7 mouse cellular contexts compared by ENCODE assay signal in genomic region chr3:107233351-107233813, GRCm38 (mm10). TPM values are rescaled to one million over a fixed set of nuclear protein-coding genes. Genes with fewer than 3 reads are reported as not detected.
DNase-seq lines count a peak whose midpoint lies in the region; ATAC-seq lines count a peak whose summit lies in the region.

No protein-coding gene starts in this region.

- intact Hi-C loops in left cerebral cortex, postnatal 14 days (cut with DNase I) = loop anchor here (1.0 to 10.0 kb wide), 3 partner anchors 41 to 229 kb away; no protein-coding TSS in a partner anchor

- H3K4me3 ChIP-seq in midbrain, embryonic 13.5 days (replicated peaks) = no peak overlapping the region

- no peak overlapping the region for H3K4me2 ChIP-seq in midbrain, embryonic 13.5 days (replicated peaks)

- WGBS in midbrain, embryonic 13.5 days = 6% methylated on average over 11 of the region's 11 CpGs

- H3K4me1 ChIP-seq in midbrain, embryonic 13.5 days (replicated peaks) = peaks cover 4% of the 10 kb centered on the region; the same call in 1 of the 2 replicates

- ATAC-seq in common myeloid progenitor, adult 5-6 weeks (replicated peaks; ENCODE audit: low read depth, poor library complexity, severe bottlenecking) = peak; percentile 90
- peak; percentile 95 for ATAC-seq in inflammation-experienced regulatory T-cells, adult 6 months
- peak; percentile 62 for ATAC-seq in midbrain, embryonic 13.5 days

- H3K27me3 ChIP-seq in midbrain, embryonic 13.5 days = no peaks in the 10 kb centered on the region

- no peaks in the 10 kb centered on the region for H3K9me3 ChIP-seq in midbrain, embryonic 13.5 days

- peak; percentile 97 for DNase-seq in adipocyte (ENCODE audit: low spot score)
- peak; percentile 83 for DNase-seq in gastrocnemius, postnatal 10 days
- DNase-seq in left cerebral cortex, postnatal 14 days (ENCODE audit: low spot score in 2 of 2) = peak; percentile 90 to 93
- peak; percentile 42 to 74 for DNase-seq in spleen, adult 18-20 months

- no peak overlapping the region for H3K27ac ChIP-seq in midbrain, embryonic 13.5 days

- H3K36me3 ChIP-seq in midbrain, embryonic 13.5 days = no peaks in the 10 kb centered on the region

- peak overlapping the region; percentile 51 for H3K9ac ChIP-seq in midbrain, embryonic 13.5 days (replicated peaks)

RNA-seq across cellular contexts. Expression of gene A630076J17Rik, which starts 3.0 kb away (rescaled TPM):
- total RNA-seq in common myeloid progenitor, adult 5-6 weeks (2017) = not detected in 2 replicates
- not detected for total RNA-seq in gastrocnemius, postnatal 10 days (2021)
- polyA plus RNA-seq in inflammation-experienced regulatory T-cells, adult 6 months (2017; shearing (Covaris generic)) = under 1 TPM in 1 of 3 experiments, not detected in 2; 0.31 TPM
- total RNA-seq in left cerebral cortex, postnatal 14 days (2021) = not detected
- not detected in 2 replicates for polyA plus RNA-seq in midbrain, embryonic 13.5 days (2015; fragmentation: Nextera tagmentation; extraction: Ambion mirVana)

RNA-seq across cellular contexts. Expression of gene Prok1, which starts 6.1 kb away (rescaled TPM):
- total RNA-seq in common myeloid progenitor, adult 5-6 weeks (2017) = not detected in 2 replicates
- total RNA-seq in gastrocnemius, postnatal 10 days (2021) = under 1 TPM; 0.07 to 0.14 TPM
- under 1 TPM in 2 of 3 experiments, not detected in 1; 0.25 to 0.40 TPM for polyA plus RNA-seq in inflammation-experienced regulatory T-cells, adult 6 months (2017; shearing (Covaris generic))
- not detected for total RNA-seq in left cerebral cortex, postnatal 14 days (2021)
- not detected in 2 replicates for polyA plus RNA-seq in midbrain, embryonic 13.5 days (2015; fragmentation: Nextera tagmentation; extraction: Ambion mirVana)

RNA-seq across cellular contexts. Expression of gene Cym, which starts 11.8 kb away (rescaled TPM):
- not detected in 2 replicates for total RNA-seq in common myeloid progenitor, adult 5-6 weeks (2017)
- under 1 TPM in 1 of 2 experiments, not detected in 1; 0.20 TPM for total RNA-seq in gastrocnemius, postnatal 10 days (2021)
- under 1 TPM in 1 of 3 experiments, not detected in 2; 0.49 TPM for polyA plus RNA-seq in inflammation-experienced regulatory T-cells, adult 6 months (2017; shearing (Covaris generic))
- total RNA-seq in left cerebral cortex, postnatal 14 days (2021) = not detected
- 0.27 and 4.2 TPM in 2 replicates for polyA plus RNA-seq in midbrain, embryonic 13.5 days (2015; fragmentation: Nextera tagmentation; extraction: Ambion mirVana)

RNA-seq across cellular contexts. Expression of gene Lamtor5, which starts 45.3 kb away (rescaled TPM):
- 34.1 and 35.0 TPM in 2 replicates for total RNA-seq in common myeloid progenitor, adult 5-6 weeks (2017)
- total RNA-seq in gastrocnemius, postnatal 10 days (2021) = 10 to 100 TPM; 50.5 to 53.2 TPM
- 100 to 1,000 TPM; 181 to 254 (median 184) TPM for polyA plus RNA-seq in inflammation-experienced regulatory T-cells, adult 6 months (2017; shearing (Covaris generic))
- 10 to 100 TPM; 64.9 to 65.7 TPM for total RNA-seq in left cerebral cortex, postnatal 14 days (2021)
- polyA plus RNA-seq in midbrain, embryonic 13.5 days (2015; fragmentation: Nextera tagmentation; extraction: Ambion mirVana) = 203 and 216 TPM in 2 replicates

RNA-seq across cellular contexts. Expression of gene Kcna10, which starts 50.5 kb away (rescaled TPM):
- not detected in 2 replicates for total RNA-seq in common myeloid progenitor, adult 5-6 weeks (2017)
- total RNA-seq in gastrocnemius, postnatal 10 days (2021) = under 1 TPM in 1 of 2 experiments, not detected in 1; 0.19 TPM
- polyA plus RNA-seq in inflammation-experienced regulatory T-cells, adult 6 months (2017; shearing (Covaris generic)) = not detected
- total RNA-seq in left cerebral cortex, postnatal 14 days (2021) = not detected
- not detected in 2 replicates for polyA plus RNA-seq in midbrain, embryonic 13.5 days (2015; fragmentation: Nextera tagmentation; extraction: Ambion mirVana)
